Mouse (Mus musculus) embryonic facial prominence, embryonic 15.5 days (tissue): ENCODE results near the gene Bloc1s5. TPM values are rescaled to one million over a fixed set of nuclear protein-coding genes. Genes with fewer than 3 reads are reported as not detected.
"Not testable (repeated sequence)": the region's sequence is repeated elsewhere in the genome, so short reads cannot be mapped to it uniquely, and the experiment has no call there.

Source experiments
- ATAC-seq: fragments of 200-750 bp; cut with Nextera tagmentation; 2 replicates; pipeline ENCODE4 v1.8.0; 2017; ENCODE audit warnings: low read depth, moderate TSS enrichment; ENCODE audit not compliant: insufficient number of reproducible peaks, low FRiP score, low TSS enrichment
- H3K27ac ChIP-seq: fragments of 300-500 bp; sonication (generic); replicated peaks from 2 replicates; pipeline ENCODE4 v1.5.1; 2015; ENCODE audit warnings: mild to moderate bottlenecking, inconsistent platforms
- H3K27me3 ChIP-seq: fragments of 300-500 bp; sonication (generic); 2 replicates; pipeline ENCODE4 v1.6.1; 2015; ENCODE audit warnings: inconsistent platforms
- H3K36me3 ChIP-seq: fragments of 300-500 bp; sonication (generic); 2 replicates; pipeline ENCODE4 v1.6.1; 2015; ENCODE audit warnings: mild to moderate bottlenecking, inconsistent platforms
- H3K4me1 ChIP-seq: fragments of 300-500 bp; sonication (generic); 2 replicates; pipeline ENCODE4 v1.6.1; 2015; ENCODE audit warnings: inconsistent platforms
- H3K4me2 ChIP-seq: fragments of 300-500 bp; sonication (generic); replicated peaks from 2 replicates; pipeline ENCODE4 v1.6.1; 2015; ENCODE audit warnings: mild to moderate bottlenecking, inconsistent platforms
- H3K4me3 ChIP-seq: fragments of 300-500 bp; sonication (generic); replicated peaks from 2 replicates; pipeline ENCODE4 v1.5.1; 2015; ENCODE audit warnings: mild to moderate bottlenecking, inconsistent platforms
- H3K9ac ChIP-seq: fragments of 300-500 bp; sonication (generic); 2 replicates; pipeline ENCODE4 v1.6.1; 2015; ENCODE audit warnings: inconsistent platforms
- H3K9me3 ChIP-seq: fragments of 300-500 bp; sonication (generic); replicated peaks from 2 replicates; pipeline ENCODE4 v1.6.1; 2016; ENCODE audit warnings: inconsistent platforms
- WGBS: fragments of 180-500 bp; shearing (Covaris S2); methylation state at CpG from one replicate; pipeline ENCODE4 v1.1.7; 2015; 5-methylcytosine and 5-hydroxymethylcytosine counted together
- polyA plus RNA-seq: library from polyadenylated mRNA; unstranded; fragments of >200 nt; fragmentation: Nextera tagmentation; extraction: Ambion mirVana; gene quantifications from 2 replicates; pipeline ENCODE4 v1.2.1, GENCODE M21; 2015

The Bloc1s5 gene
- polyA plus RNA-seq, 1 experiment from 2014 or later: 17.2 TPM

DNA sequence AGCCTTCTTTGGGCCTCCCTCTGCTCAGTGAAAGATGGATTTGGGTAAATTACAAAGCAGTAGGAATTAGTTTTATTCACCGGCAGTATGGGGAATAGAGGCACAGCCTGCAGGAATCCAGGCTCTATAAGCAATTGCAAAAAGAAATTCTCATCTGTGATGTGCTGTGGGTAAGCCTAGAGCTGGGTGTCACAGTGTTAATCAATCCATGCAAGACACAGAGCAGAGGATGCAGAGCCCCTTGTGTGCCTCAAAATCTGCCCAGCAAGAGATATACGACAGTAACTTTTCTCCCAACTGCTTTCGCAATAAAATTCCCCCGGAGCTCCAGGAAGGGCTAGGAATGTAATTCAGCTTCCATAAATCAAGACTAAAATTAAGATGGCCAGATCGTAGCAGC is 6.5 kb upstream of the Bloc1s5 start:
- Histone ChIP-seq H3K4me1 (no peaks in the 10 kb centered on the region), H3K36me3 (peaks cover 29% of the 10 kb centered on the region), H3K9me3 (no peaks in the 10 kb centered on the region), H3K4me3 (no peak overlapping the region), H3K4me2 (no peak overlapping the region), H3K27me3 (no peaks in the 10 kb centered on the region), H3K27ac (no peak overlapping the region), H3K9ac (no peak overlapping the region)
- 83% methylated on average over 5 of the region's 5 CpGs for WGBS
- ATAC-seq: no peak

DNA sequence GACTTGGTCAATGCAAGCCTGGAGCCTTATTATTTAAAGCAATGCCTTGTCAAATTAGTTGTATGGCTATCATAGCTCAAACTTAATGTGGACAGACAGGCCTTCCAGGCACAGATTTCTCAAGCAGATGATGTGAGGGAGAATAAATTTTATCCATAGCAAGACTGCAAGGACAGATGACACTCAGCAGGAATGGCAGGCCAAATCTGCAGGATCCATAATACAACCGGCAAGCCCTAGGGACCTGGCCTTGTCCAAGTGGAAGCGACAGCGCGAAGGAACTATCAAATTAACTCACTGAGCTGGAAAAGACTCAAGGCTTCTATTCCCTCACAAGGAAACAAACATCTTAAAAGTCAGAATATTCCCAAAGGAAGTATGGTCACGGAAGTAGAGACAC is 6.1 kb upstream of the Bloc1s5 start:
- Histone ChIP-seq H3K27ac (no peak overlapping the region), H3K36me3 (peaks cover 27% of the 10 kb centered on the region), H3K4me2 (no peak overlapping the region), H3K9me3 (no peaks in the 10 kb centered on the region), H3K4me1 (no peaks in the 10 kb centered on the region), H3K27me3 (no peaks in the 10 kb centered on the region), H3K4me3 (no peak overlapping the region), H3K9ac (no peak overlapping the region)
- ATAC-seq: no peak
- WGBS: 82% methylated on average over 5 of the region's 5 CpGs

DNA sequence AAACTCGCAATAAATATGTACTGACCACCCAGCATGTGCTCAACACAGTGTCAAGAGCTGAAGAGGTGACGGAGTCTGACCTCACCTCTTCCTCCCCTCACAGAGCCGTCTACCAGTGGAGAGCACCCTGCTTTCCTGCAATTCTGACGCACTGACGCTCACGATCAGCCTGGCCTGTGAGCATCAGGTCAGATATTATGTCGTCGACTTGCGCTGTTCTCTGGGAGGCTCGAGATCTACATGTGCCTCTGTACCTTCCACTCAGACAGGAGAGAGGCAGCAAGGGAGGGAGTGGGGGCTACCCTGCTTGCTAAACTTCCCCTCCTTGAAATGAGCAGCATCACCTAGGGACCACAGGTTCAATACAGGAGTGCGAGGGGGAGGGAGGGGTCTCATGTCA is 3.8 kb upstream of the Bloc1s5 start:
- ATAC-seq: no peak
- H3K9ac ChIP-seq: no peak overlapping the region

DNA sequence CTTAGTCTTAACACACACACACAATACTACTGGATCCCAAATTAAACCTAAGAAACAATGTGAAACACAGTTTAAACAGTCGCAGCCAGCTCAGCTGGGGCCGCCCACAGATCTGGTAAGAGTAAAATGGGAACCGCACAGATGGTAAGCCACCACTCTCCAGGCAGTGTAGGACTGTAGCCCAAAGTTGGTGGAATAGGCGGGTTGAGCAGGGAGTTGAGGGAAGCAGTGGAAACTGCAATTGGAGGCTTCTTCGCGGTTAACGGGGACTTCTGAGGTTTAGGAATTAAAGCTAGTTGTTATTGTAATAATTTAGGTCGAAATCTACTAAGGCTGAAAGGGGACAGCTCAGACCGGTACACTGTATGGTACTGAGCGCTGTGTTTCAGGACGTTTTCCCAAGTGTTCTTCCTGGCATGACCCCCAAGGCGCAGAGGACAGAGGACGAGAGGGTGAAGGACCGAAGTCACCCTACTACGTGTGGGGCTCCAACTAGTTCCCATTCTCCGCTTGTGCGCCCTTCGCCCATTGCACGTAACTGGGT is 581 bp downstream of the Bloc1s5 start:
- WGBS: under 1% methylated on average over 19 of the region's 19 CpGs
- ATAC-seq: peak; percentile 67
- peak overlapping the region; percentile 86 for H3K27ac ChIP-seq

More for the DNA sequence above, 3.8 kb upstream of the Bloc1s5 start:
- Histone ChIP-seq H3K4me3 (no peak overlapping the region), H3K36me3 (peaks cover 9% of the 10 kb centered on the region), H3K27me3 (no peaks in the 10 kb centered on the region), H3K4me2 (no peak overlapping the region), H3K4me1 (peaks cover 10% of the 10 kb centered on the region), H3K27ac (no peak overlapping the region), H3K9me3 (no peaks in the 10 kb centered on the region)
- 80% methylated on average over 11 of the region's 11 CpGs for WGBS

DNA sequence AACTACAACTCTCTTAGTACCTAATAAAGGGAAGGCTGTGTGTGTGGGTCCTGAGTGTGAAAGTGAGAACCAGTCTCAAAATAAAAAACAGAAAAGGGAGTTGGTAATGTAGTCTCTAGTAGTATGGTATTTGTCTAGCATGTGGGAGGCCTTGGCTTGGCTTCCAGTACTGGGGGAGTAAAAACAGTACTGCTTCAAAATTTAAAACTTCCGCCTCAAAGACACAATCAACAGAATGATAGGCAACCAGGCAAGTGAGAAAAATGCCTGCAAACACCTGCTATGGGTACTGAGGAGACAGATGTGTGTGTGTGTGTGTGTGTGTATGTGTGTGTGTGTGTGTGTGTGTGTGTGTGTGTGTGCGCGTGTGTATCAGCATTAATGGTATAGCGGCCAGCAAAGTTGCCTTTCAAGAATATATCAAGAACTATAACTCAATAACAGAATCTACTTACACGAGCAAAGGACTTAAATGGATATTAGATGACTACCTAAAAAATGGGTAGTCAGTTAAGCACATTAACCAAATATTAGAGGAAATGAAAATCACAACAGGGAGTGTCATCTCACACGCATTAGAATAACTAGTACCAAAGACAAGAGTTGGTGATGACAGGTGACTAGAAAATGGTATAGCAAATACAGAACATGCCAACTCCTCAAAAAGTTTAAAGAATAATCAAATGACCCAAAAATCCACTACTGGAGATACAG is 1.5 kb downstream of the Bloc1s5 start:
- no peak overlapping the region for H3K27ac ChIP-seq
- WGBS: 93% methylated on average over 6 of the region's 6 CpGs
- no peak overlapping the region for H3K9ac ChIP-seq
- no peaks in the 10 kb centered on the region for H3K36me3 ChIP-seq
- no peaks in the 10 kb centered on the region for H3K27me3 ChIP-seq
- H3K4me2 ChIP-seq: peak overlapping the region; percentile 65; the same call in 1 of the 2 replicates
- ATAC-seq: no peak
- peak overlapping the region; percentile 98; the same call in 1 of the 2 replicates for H3K4me3 ChIP-seq
- peaks cover 10% of the 10 kb centered on the region for H3K4me1 ChIP-seq
- H3K9me3 ChIP-seq: no peaks in the 10 kb centered on the region

More for the DNA sequence above, 581 bp downstream of the Bloc1s5 start:
- Histone ChIP-seq H3K9ac (peak overlapping the region; percentile 63), H3K36me3 (no peaks in the 10 kb centered on the region), H3K4me1 (peaks cover 10% of the 10 kb centered on the region), H3K9me3 (no peaks in the 10 kb centered on the region), H3K4me3 (peak overlapping the region; percentile 98), H3K4me2 (peak overlapping the region; percentile 65), H3K27me3 (no peaks in the 10 kb centered on the region)

DNA sequence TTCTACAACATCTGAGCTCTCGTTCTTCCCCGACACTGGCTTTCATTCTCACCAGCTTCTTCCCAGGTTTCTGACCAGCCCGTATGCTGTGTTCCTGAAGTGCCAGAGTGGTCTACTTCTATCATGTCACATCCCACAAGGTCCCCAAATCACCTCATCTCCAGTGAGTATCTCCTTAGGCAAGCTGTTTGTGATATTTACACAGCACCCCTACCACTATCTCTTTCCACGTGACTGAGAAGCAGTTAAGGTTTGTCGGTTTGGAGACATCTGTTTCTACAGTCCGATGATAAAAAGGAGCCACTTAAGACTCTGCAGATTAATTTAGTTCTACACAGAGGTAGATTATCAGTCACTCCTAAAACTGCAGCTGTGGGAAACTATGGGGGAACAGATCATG is 2.4 kb downstream of the Bloc1s5 start:
- H3K27me3 ChIP-seq: no peaks in the 10 kb centered on the region
- 87% methylated on average over 6 of the region's 6 CpGs for WGBS
- no peak for ATAC-seq
- no peak overlapping the region for H3K4me2 ChIP-seq
- H3K4me1 ChIP-seq: peaks cover 10% of the 10 kb centered on the region
- H3K9me3 ChIP-seq: no peaks in the 10 kb centered on the region
- no peaks in the 10 kb centered on the region for H3K36me3 ChIP-seq
- H3K27ac ChIP-seq: no peak overlapping the region
- H3K4me3 ChIP-seq: no peak overlapping the region
- H3K9ac ChIP-seq: no peak overlapping the region

DNA sequence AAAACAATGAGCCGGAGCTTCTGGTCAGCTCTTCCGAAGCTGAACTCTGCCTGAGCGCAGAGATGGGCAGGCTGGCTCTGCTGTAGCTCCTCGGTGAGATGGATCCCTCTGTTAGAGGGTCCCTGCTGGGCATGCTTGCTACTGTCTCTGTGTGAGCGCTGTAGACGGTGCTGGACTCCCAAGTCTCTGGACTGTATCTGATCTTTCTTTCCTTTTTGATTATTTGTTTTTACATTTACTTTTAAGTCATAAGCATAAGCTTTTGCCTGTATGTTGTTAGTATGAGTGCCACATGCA is 8.7 kb downstream of the Bloc1s5 start:
- Histone ChIP-seq H3K27ac (no peak overlapping the region), H3K4me2 (no peak overlapping the region), H3K9me3 (no peaks in the 10 kb centered on the region), H3K36me3 (no peaks in the 10 kb centered on the region), H3K4me1 (peaks cover 8% of the 10 kb centered on the region; the same call in 1 of the 2 replicates), H3K4me3 (no peak overlapping the region), H3K27me3 (no peaks in the 10 kb centered on the region), H3K9ac (no peak overlapping the region)
- WGBS: 32% methylated on average over 6 of the region's 6 CpGs
- ATAC-seq: no peak

DNA sequence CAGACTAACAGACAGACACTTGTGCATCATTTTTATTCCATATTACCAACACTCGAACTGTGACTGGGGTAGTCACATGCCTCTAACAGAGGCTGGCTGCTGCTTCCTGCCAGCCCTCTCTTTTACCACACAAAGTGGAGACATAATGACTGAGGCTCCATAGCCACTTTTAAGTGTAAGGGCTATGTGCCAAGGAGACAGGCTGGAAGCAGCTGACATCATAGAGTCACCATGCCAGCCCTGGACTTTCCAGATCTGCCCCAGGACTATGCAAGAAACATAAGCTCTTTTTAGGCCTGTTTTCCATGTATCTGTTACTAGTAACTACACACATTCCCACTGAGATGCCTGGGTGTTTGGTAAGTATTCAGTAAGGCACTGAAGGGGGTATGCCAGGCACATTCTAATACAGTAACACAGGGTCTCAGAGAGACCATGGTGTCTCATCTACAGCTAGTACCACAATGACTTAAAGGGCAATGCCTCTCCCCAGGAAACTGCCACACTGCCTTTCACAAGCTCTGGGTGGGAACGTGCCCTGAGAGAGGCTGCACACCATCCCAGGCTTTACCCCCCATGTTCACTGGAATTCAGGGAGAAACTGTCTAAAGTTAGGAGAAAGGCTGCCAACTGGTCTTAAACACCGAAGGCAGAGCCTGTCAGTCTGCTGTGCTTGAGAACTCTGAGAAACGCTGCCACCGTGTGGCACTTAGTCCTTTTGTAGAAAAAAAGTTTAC is 9.2 kb downstream of the Bloc1s5 start:
- no peaks in the 10 kb centered on the region for H3K27me3 ChIP-seq
- H3K36me3 ChIP-seq: no peaks in the 10 kb centered on the region
- WGBS: 17% methylated on average over 5 of the region's 5 CpGs
- ATAC-seq: no peak
- no peak overlapping the region for H3K27ac ChIP-seq
- no peak overlapping the region for H3K4me3 ChIP-seq
- no peak overlapping the region for H3K9ac ChIP-seq
- H3K4me2 ChIP-seq: no peak overlapping the region
- peaks cover 8% of the 10 kb centered on the region; the same call in 1 of the 2 replicates for H3K4me1 ChIP-seq
- no peaks in the 10 kb centered on the region for H3K9me3 ChIP-seq

DNA sequence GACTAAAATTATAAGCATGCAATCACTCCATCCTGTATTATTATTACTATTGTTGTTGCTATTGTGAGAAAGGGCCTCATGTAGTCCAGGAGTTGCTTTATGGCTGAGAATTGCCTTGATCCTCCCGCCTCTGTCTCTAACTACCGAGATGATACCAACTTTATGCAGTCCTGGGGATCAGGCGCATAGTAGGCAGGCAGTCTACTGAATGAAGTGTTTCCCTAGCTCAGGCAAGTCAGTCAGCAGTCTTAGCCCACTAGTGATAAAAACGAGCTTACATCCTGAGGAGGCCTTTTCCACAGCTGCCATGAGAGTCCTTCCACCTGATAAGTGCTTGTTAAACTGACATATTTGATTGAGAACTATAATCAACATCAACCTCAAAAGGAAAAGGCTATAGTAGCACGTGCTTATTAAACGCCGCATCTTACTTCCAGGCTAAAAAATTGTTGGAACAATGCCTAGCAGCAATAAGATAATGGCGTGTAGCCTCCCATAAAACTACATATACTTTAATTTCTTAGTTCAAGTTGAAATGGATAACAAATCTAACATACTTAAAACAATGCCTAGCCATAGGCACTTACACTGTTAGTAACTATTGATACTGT is 10.5 kb downstream of the Bloc1s5 start:
- ATAC-seq: no peak
- Histone ChIP-seq H3K27ac (no peak overlapping the region), H3K4me2 (no peak overlapping the region), H3K27me3 (no peaks in the 10 kb centered on the region), H3K9ac (no peak overlapping the region), H3K9me3 (no peaks in the 10 kb centered on the region), H3K36me3 (no peaks in the 10 kb centered on the region), H3K4me1 (peaks cover 8% of the 10 kb centered on the region; the same call in 1 of the 2 replicates), H3K4me3 (no peak overlapping the region)
- 84% methylated on average over 8 of the region's 8 CpGs for WGBS

DNA sequence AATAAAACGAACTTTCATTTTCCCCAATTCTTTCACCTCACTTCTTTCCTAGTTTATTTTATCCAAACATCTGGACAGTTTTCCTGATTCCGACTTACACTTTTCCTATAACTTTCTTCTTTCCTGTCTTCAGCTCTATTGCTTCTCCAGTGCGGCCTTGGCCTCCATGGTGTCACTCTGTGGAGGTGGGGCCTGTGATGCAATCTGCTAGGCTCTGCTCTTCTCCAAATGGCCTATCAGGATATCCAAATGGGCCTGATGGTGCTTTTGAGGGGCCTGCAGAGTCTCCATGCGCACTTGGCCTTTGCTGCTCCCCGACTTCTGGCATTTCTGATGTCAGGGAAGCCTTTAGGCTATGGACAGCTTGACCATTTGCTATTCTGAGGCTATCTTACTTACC is 11.6 kb downstream of the Bloc1s5 start:
- peaks cover 8% of the 10 kb centered on the region; the same call in 1 of the 2 replicates for H3K4me1 ChIP-seq
- H3K27ac ChIP-seq: no peak overlapping the region
- H3K27me3 ChIP-seq: no peaks in the 10 kb centered on the region
- ATAC-seq: no peak
- H3K9ac ChIP-seq: no peak overlapping the region
- no peaks in the 10 kb centered on the region for H3K9me3 ChIP-seq
- no peaks in the 10 kb centered on the region for H3K36me3 ChIP-seq
- 89% methylated on average over 5 of the region's 5 CpGs for WGBS
- H3K4me3 ChIP-seq: no peak overlapping the region
- no peak overlapping the region for H3K4me2 ChIP-seq

DNA sequence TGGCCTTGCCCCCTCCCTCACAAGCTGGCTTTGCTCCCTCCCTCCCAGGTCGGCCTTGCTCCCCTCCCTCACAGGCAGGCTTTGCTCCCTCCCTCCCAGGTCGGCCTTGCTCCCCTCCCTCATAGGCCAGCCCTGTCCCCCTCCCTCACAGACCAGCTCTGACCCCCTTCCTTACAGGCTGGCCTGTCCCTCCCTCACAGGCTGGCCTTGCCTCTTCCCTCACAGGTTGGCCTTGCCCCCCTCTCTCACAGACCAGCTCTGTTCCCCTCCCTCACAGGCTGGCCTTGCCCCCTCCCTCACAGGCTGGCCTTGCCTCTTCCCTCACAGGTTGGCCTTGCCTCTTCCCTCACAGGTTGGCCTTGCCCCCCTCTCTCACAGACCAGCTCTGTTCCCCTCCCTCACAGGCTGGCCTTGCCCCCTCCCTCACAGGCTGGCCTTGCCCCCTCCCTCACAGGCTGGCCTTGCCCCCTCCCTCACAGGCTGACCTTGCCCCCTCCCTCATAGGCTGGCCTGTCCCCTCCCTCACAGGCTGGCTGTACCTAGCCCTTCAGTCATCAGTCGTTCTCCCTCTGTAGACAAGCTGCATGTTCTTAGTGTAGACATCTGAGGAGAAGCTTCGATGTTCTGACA is 16.8 kb downstream of the Bloc1s5 start:
- not testable (repeated sequence) for H3K27me3 ChIP-seq, H3K27ac ChIP-seq, ATAC-seq, H3K36me3 ChIP-seq, H3K9me3 ChIP-seq, H3K9ac ChIP-seq, H3K4me2 ChIP-seq, H3K4me3 ChIP-seq, H3K4me1 ChIP-seq
- WGBS: 43% methylated on average over 4 of the region's 4 CpGs
